Mouse (Mus musculus): ENCODE data around the gene Rpa2.

DNA sequence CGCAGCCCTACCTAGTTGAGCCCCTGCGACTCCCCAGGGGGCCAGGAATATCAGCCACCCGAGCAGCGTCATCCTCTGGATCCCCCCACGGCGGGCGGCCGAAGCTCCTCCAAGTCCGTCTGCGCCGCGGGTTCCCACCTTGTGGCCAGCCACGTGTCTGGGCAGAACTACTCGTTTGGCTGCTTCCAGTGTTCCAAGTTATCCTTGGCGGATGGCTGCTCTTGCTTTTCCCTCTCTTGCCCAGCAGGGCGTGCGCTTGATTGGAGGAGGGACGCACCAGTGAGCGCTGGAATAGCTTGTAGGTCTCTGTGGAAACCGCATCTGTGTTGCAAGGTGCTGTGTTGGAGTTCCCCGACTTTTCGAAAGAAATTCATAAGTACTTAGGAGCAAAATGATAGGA, 11.2 kb upstream of the Rpa2 start, which contains the start of gene Smpdl3b:
- TF ChIP-seq CTCF (conservative IDR thresholded peaks at IDR 0.05; ENCODE audit: insufficient read depth, insufficient read length, low read depth, low read length) (peak; percentile 76), POLR2A (IDR thresholded peaks at IDR 0.05; ENCODE audit: low read depth, low read length) (no peak)

Data from kidney, adult 2 months (tissue).